Comparison of ENCODE assay signal across 8 mouse cellular contexts in genomic region chr6:50763121-50763520, GRCm38 (mm10).
A peak's percentile ranks its signal among the peaks of the same experiment; 100 is the strongest.
DNase-seq lines count a peak whose midpoint lies in the region; ATAC-seq lines count a peak whose summit lies in the region.

No protein-coding gene starts in this region.

- peak; percentile 63 for DNase-seq in adrenal gland, adult 2 months
- no peak for DNase-seq in adrenal gland, postnatal 4 days (ENCODE audit: low spot score in 2 of 2)
- DNase-seq in layer of hippocampus, postnatal 14 days (ENCODE audit: low spot score in 2 of 2), result peak; percentile 23 to 47
- no peak for DNase-seq in layer of hippocampus, postnatal 36 days
- peak; percentile 80 to 81 for DNase-seq in cerebellum, postnatal 14 days
- DNase-seq in lung, postnatal 4 days, result peak; percentile 42 to 54
- DNase-seq in thymus, postnatal 10 days (ENCODE audit: low spot score in 2 of 2), result no peak

- no peak for ATAC-seq in CD4-positive, CD25-positive, alpha-beta regulatory T cell, adult 4 months

Comparison
In these comparisons a context has a peak if more than half of its experiments do, and no peak if none do; other contexts are left out.
1. DNase-seq: peak in adrenal gland, adult 2 months (single experiment), layer of hippocampus, postnatal 14 days (2 of 2), cerebellum, postnatal 14 days (2 of 2) and lung, postnatal 4 days (2 of 2); none in adrenal gland, postnatal 4 days (0 of 2), layer of hippocampus, postnatal 36 days (0 of 2) and thymus, postnatal 10 days (0 of 2).